Mouse (Mus musculus) cerebellum, adult 2 months (tissue): ENCODE data around the gene Ift122.

ENCODE experiments used
- CTCF ChIP-seq: fragments of 200-500 bp; IDR thresholded peaks from 2 replicates; pipeline ENCODE4 v1.5.1; 2011; ENCODE audit warnings: low read depth, mild to moderate bottlenecking, control low read depth, low read length, moderate library complexity, borderline replicate concordance; ENCODE audit not compliant: insufficient read depth
- POLR2A ChIP-seq: fragments of 200-500 bp; IDR thresholded peaks from 2 replicates; pipeline ENCODE4 v1.6.1; 2011; ENCODE audit warnings: low read length, control low read depth, borderline replicate concordance; ENCODE audit not compliant: insufficient read depth

DNA sequence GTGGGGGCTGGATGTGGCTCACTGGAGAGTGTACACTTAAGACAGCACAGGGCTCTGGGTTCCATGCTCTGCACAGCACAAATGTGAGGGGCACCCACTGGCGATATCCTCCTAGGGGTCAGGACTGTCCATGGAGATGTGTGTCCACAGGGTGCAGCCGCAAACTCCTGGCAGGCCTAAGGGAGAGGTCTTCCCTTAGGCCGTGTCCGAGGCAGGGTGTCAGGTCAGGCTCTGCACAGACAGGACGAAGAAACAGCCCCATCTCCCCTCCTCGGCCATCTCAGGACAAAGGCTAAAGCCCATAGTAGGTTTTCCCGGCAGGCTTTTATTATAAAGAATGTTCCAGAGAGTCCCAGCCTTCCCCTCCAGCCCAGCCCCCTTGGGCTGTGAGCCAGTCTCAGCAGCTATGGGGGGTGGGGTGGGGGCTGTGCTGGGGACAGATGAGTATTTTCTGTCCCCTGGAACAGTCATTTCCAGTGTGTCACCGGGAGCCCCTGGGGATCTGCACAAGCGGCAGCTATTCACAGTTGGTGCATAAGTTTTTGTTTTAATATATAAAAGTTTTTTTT, 101.3 kb downstream of the Ift122 start:
- TF ChIP-seq CTCF, result no peak
- no peak for TF ChIP-seq POLR2A
